Mouse (Mus musculus): ENCODE data around the gene Zmpste24. TPM values are rescaled to one million over a fixed set of nuclear protein-coding genes. Genes with fewer than 3 reads are reported as not detected.

Gene Zmpste24
- polyA plus RNA-seq, 1 experiment from 2014 or later = 38.1 TPM

DNA sequence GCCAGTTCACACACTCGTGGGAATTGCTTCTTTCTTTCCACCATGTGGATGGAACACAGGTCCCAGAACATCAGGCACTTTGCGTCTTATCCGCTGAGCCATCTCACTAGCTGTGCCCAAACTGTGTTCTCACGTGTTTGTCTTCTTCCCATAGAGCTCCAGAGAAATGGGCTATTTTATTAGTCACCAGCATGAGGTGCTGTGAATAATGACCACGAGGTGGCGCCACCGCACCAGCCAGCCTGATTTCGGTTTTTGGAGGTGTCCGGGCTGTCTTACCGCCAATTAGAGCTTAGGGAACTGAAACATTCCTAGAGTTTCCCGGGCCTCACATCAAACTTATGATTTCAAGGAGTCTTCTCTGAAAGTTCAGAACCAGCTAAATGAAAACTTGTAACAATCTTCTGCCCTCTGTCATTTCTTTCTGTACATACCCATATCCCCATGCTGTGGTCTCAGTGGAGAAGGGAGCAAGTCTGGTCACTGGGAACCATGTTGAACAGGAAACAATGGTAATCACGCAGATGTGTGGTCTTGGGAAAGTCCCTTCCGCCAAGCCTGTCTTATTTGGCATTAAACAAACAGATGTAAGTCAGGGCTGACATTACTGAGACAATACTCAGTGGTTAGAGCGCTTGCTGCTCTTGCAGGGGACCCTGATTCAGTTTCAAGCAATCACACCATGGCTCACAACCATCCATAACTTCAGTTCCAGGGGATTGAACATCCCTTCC, 69.2 kb downstream of the Zmpste24 start:
- H3K9me3 ChIP-seq (replicated peaks) = no peaks in the 10 kb centered on the region
- H3K27me3 ChIP-seq = no peaks in the 10 kb centered on the region
- no peak overlapping the region for H3K27ac ChIP-seq
- ATAC-seq (replicated peaks; ENCODE audit: low FRiP score) = no peak
- H3K9ac ChIP-seq = no peak overlapping the region
- no peaks in the 10 kb centered on the region for H3K4me1 ChIP-seq
- no peaks in the 10 kb centered on the region for H3K36me3 ChIP-seq
- 31% methylated on average over 14 of the region's 14 CpGs for WGBS
- no peak overlapping the region for H3K4me3 ChIP-seq (replicated peaks)
- no peak overlapping the region for H3K4me2 ChIP-seq

- no peaks in the 10 kb centered on the region for H3K9me3 ChIP-seq (replicated peaks)
- 63% methylated on average over 1 of the region's 1 CpGs for WGBS
- no peaks in the 10 kb centered on the region for H3K36me3 ChIP-seq
- H3K27me3 ChIP-seq = no peaks in the 10 kb centered on the region
- no peak overlapping the region for H3K4me2 ChIP-seq
- no peak overlapping the region for H3K9ac ChIP-seq
- H3K4me1 ChIP-seq = no peaks in the 10 kb centered on the region
- no peak overlapping the region for H3K27ac ChIP-seq
- no peak for ATAC-seq (replicated peaks; ENCODE audit: low FRiP score)
- no peak overlapping the region for H3K4me3 ChIP-seq (replicated peaks)
These were observed 69.9 kb downstream of the Zmpste24 start for GRCm38 (mm10) chr4:121028146-121028545.

DNA sequence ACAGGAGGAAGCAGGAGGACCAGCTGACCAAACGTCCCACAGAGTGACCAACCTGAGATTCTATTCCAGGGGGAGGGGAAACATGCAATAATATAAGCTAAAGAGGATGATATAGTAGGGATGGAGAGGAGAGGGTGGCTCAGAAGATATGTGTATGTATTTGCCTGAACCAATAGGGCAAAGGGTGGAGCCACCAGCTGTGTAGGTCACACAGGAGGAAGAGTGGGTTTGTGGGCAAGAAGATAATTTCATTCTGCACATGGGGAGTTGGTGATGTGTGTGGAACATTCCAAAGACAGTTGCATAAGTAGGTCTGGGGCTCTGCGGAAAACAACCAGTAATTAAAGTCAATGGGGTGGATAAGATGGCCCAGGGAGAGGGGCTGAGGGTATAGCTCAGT, 72.4 kb downstream of the Zmpste24 start:
- WGBS = 54% methylated on average over 2 of the region's 2 CpGs
- H3K4me1 ChIP-seq = no peaks in the 10 kb centered on the region
- H3K27me3 ChIP-seq = no peaks in the 10 kb centered on the region
- no peak overlapping the region for H3K9ac ChIP-seq
- H3K9me3 ChIP-seq (replicated peaks) = no peaks in the 10 kb centered on the region
- ATAC-seq (replicated peaks; ENCODE audit: low FRiP score) = no peak
- H3K27ac ChIP-seq = no peak overlapping the region
- no peak overlapping the region for H3K4me2 ChIP-seq
- H3K36me3 ChIP-seq = no peaks in the 10 kb centered on the region
- no peak overlapping the region for H3K4me3 ChIP-seq (replicated peaks)

GRCm38 (mm10) chr4:121023941-121024340, 74.1 kb downstream of the Zmpste24 start:
- Histone ChIP-seq H3K4me2 (no peak overlapping the region), H3K27me3 (no peaks in the 10 kb centered on the region), H3K4me3 (replicated peaks) (no peak overlapping the region), H3K9me3 (replicated peaks) (no peaks in the 10 kb centered on the region), H3K36me3 (no peaks in the 10 kb centered on the region), H3K27ac (no peak overlapping the region), H3K4me1 (no peaks in the 10 kb centered on the region), H3K9ac (no peak overlapping the region)
- WGBS = 87% methylated on average over 2 of the region's 2 CpGs
- no peak for ATAC-seq (replicated peaks; ENCODE audit: low FRiP score)

DNA sequence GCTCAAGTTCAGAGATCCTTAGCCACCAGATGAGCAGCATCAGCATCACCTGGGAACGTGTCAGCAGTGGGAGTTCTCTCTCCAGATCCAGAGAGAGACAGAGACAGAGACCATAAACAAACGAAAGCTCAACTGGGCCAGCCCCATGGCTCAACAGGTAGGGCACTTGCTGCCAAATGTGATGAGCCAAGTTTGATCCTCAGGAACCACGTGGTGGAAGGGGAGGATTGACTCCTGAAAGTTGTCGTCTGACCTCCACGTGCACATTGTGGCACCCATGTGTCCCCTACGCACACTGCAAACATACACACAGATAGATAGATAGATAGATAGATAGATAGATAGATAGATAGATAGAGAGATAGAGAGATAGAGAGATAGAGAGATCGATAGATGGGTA, 74.6 kb downstream of the Zmpste24 start:
- H3K4me1 ChIP-seq = no peaks in the 10 kb centered on the region
- no peaks in the 10 kb centered on the region for H3K9me3 ChIP-seq (replicated peaks)
- no peak overlapping the region for H3K4me3 ChIP-seq (replicated peaks)
- no peaks in the 10 kb centered on the region for H3K27me3 ChIP-seq
- H3K27ac ChIP-seq = no peak overlapping the region
- H3K36me3 ChIP-seq = no peaks in the 10 kb centered on the region
- no peak for ATAC-seq (replicated peaks; ENCODE audit: low FRiP score)
- H3K9ac ChIP-seq = no peak overlapping the region
- no peak overlapping the region for H3K4me2 ChIP-seq
- 89% methylated on average over 7 of the region's 7 CpGs for WGBS

- H3K27ac ChIP-seq = no peak overlapping the region
- no peak for ATAC-seq (replicated peaks; ENCODE audit: low FRiP score)
- H3K9me3 ChIP-seq (replicated peaks) = no peaks in the 10 kb centered on the region
- H3K27me3 ChIP-seq = no peaks in the 10 kb centered on the region
- peaks cover 4% of the 10 kb centered on the region; the same call in 1 of the 2 replicates for H3K4me1 ChIP-seq
- H3K4me3 ChIP-seq (replicated peaks) = no peak overlapping the region
- no peak overlapping the region for H3K4me2 ChIP-seq
- no peaks in the 10 kb centered on the region for H3K36me3 ChIP-seq
- H3K9ac ChIP-seq = no peak overlapping the region
These were observed 76.1 kb downstream of the Zmpste24 start for GRCm38 (mm10) chr4:121021911-121022310.

DNA sequence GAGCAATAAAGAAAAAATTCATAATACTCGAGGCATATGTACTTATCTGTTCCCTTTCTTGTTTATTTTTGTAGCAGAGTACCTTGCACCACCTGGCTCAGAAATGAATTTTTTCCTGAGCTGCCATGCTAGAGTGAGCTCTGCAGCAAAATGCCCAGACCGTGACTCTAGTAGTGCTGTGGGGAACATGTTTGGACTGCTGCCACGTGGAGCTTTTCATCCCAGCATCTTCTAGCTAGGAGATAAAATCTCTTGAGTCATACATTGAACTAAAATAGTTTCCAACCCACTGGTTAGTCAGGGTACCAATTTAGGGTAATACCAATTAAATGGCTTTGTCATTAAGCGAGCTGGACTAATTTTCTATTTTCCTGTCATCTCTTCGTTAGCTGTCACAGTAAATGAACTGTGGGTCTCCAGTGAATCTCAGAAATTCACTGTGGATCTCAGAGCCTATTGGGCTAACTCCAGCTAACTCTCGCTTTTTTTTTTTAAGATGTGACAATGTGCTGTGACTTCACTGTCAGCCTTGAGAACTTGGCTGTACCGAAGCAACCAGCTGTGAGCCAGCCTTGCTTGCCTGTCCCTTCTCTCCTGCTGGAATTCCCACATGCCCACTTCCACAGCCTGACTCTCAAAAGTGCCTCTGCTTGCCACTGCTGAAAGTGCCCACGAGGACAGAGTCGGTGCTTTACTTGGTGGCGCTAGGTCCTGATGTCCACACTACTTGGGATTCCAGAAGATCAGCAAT, 77.8 kb downstream of the Zmpste24 start:
- Histone ChIP-seq H3K4me1 (peaks cover 15% of the 10 kb centered on the region), H3K4me3 (replicated peaks) (no peak overlapping the region), H3K9me3 (replicated peaks) (no peaks in the 10 kb centered on the region), H3K27ac (no peak overlapping the region), H3K9ac (no peak overlapping the region), H3K27me3 (no peaks in the 10 kb centered on the region), H3K36me3 (no peaks in the 10 kb centered on the region), H3K4me2 (no peak overlapping the region)
- 71% methylated on average over 10 of the region's 10 CpGs for WGBS
- ATAC-seq (replicated peaks; ENCODE audit: low FRiP score) = no peak

- H3K9ac ChIP-seq = no peak overlapping the region
- H3K36me3 ChIP-seq = no peaks in the 10 kb centered on the region
- no peak overlapping the region for H3K27ac ChIP-seq
- ATAC-seq (replicated peaks; ENCODE audit: low FRiP score) = no peak
- no peaks in the 10 kb centered on the region for H3K27me3 ChIP-seq
- H3K4me2 ChIP-seq = no peak overlapping the region
- no peak overlapping the region for H3K4me3 ChIP-seq (replicated peaks)
- no peaks in the 10 kb centered on the region for H3K9me3 ChIP-seq (replicated peaks)
- peaks cover 23% of the 10 kb centered on the region for H3K4me1 ChIP-seq
- WGBS = 86% methylated on average over 3 of the region's 3 CpGs
These were observed 79.8 kb downstream of the Zmpste24 start for GRCm38 (mm10) chr4:121018250-121018649.

GRCm38 (mm10) chr4:121016928-121017657, 80.9 kb downstream of the Zmpste24 start, which contains the start of gene Smap2:
Gene Smap2 (minus strand): TSS chr4:121017247.
- H3K4me3 ChIP-seq (replicated peaks) = peak within 1 kb of the TSS; percentile 77
- WGBS = under 1% methylated on average over 48 of the region's 48 CpGs

DNA sequence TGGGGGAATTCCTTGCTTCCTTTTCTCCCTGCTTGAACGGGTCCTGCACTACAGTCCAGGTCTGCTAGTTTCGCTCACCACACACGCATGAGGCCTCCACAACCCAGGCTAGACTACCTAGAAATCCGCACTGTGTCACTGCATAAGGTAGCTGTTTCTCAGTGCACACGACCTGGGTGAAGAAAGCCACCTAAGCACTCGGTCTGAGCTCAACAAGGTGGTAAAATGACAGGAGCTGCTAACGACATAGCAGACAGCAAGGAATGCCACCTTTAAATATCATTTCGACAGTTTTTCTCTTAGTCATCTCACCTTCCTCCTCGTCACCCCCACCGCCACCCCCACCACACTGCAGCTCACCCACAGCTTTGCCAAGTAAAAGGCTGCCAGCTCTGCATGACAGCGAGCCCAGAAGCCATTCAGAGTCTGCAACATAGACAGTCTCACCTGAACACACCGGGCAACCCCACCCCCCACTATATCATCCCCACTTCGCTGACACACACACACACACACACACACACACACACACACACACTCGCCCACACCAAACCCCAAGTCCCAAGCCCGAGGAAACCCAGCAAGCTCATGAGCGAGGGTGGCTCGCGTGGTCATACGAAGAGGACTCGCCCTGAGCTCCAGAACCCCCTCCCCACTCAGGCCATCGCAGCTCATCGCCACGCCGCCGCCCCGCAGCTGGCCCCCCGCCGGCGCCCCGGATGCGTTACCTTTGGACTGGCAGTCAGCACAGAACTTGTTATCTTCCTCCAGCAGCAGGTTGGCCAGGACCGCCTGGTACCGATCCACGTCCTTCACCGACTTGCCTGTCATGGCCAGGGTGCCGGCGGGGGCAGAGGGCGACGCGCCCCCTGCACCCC, 81.8 kb downstream of the Zmpste24 start:
- ATAC-seq (replicated peaks; ENCODE audit: low FRiP score) = peak; percentile 31
- Histone ChIP-seq H3K27ac (peak overlapping the region; percentile 80), H3K9ac (peak overlapping the region; percentile 83), H3K4me3 (replicated peaks) (peak overlapping the region; percentile 77), H3K4me2 (peak overlapping the region; percentile 87), H3K27me3 (no peaks in the 10 kb centered on the region), H3K9me3 (replicated peaks) (no peaks in the 10 kb centered on the region), H3K36me3 (no peaks in the 10 kb centered on the region), H3K4me1 (peaks cover 23% of the 10 kb centered on the region)
- 5% methylated on average over 37 of the region's 40 CpGs for WGBS

More at GRCm38 (mm10) chr4:121016928-121017657, 80.9 kb downstream of the Zmpste24 start, which contains the start of gene Smap2:
- H3K4me1 ChIP-seq = peaks cover 23% of the 10 kb centered on the region
- peak; percentile 97 for ATAC-seq (replicated peaks; ENCODE audit: low FRiP score)
- H3K36me3 ChIP-seq = no peaks in the 10 kb centered on the region
- peak within 1 kb of the TSS; percentile 87 for H3K4me2 ChIP-seq
- no peaks in the 10 kb centered on the region for H3K9me3 ChIP-seq (replicated peaks)
- H3K27me3 ChIP-seq = no peaks in the 10 kb centered on the region
- H3K27ac ChIP-seq = peak within 1 kb of the TSS; percentile 80
- H3K9ac ChIP-seq = peak within 1 kb of the TSS; percentile 83

GRCm38 (mm10) chr4:121015268-121015659, 82.8 kb downstream of the Zmpste24 start:
- no peaks in the 10 kb centered on the region for H3K27me3 ChIP-seq
- H3K27ac ChIP-seq = no peak overlapping the region
- no peak for ATAC-seq (replicated peaks; ENCODE audit: low FRiP score)
- no peaks in the 10 kb centered on the region for H3K36me3 ChIP-seq
- 73% methylated on average over 7 of the region's 7 CpGs for WGBS
- no peak overlapping the region for H3K9ac ChIP-seq
- H3K4me1 ChIP-seq = peaks cover 27% of the 10 kb centered on the region
- peak overlapping the region; percentile 87; the same call in 1 of the 2 replicates for H3K4me2 ChIP-seq
- H3K9me3 ChIP-seq (replicated peaks) = no peaks in the 10 kb centered on the region
- H3K4me3 ChIP-seq (replicated peaks) = 0 out of 2 replicates have a peak overlapping the region, but pooled peaks have one; percentile 77
